34 mouse cellular contexts compared by ENCODE assay signal in the genomic region with DNA sequence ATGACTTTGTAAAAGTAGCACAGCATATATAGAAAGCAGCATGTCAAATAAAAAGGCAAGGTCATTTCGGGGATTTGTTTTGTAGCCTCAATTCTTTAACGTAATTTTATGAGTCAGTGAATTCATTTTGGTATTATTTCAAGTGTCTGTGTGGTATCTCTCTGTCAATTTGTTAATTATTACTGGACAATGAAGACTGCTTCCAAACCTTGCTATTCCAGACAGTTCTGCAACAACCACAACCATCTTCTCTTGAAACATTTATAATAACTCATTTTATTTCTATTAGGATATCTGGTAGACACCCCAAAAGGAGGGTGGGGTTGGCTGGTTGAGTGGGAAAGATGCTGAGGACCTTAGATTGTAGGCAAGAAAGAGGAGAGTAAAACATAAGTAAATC.
"Had no signal": no experiment of that assay in that cellular context is flagged by ENCODE, and none has a peak within 500 bp of the region (broad histone marks: within the 10 kb centered on the region; RNA-seq: fewer than 3 reads in every experiment).

No protein-coding gene starts in this region.

- H3K9ac ChIP-seq: heart, embryonic 12.5 days; heart, embryonic 13.5 days; heart, embryonic 15.5 days; hindbrain, embryonic 12.5 days; hindbrain, embryonic 13.5 days; hindbrain, embryonic 14.5 days; hindbrain, embryonic 15.5 days; intestine, embryonic 15.5 days had no signal

- H3K27me3 ChIP-seq: hindbrain, embryonic 15.5 days had no signal

- H3K4me2 ChIP-seq: heart, embryonic 11.5 days; heart, embryonic 12.5 days; heart, embryonic 13.5 days; heart, embryonic 15.5 days; hindbrain, embryonic 12.5 days; hindbrain, embryonic 13.5 days; hindbrain, embryonic 14.5 days; hindbrain, embryonic 15.5 days; intestine, embryonic 15.5 days had no signal

- DNase-seq: heart, adult 2 months; heart, postnatal 10 days; heart, postnatal 14 days; heart, postnatal 36 days; heart, postnatal 4 days; kidney, adult 11 months; kidney, adult 18-20 months; kidney, adult 8-10 months; kidney, postnatal 10 days; kidney, postnatal 14 days; kidney, postnatal 25 days; kidney, postnatal 36 days; kidney, postnatal 4 days; layer of hippocampus, adult 9-11 months; layer of hippocampus, postnatal 36 days had no signal

- H3K27ac ChIP-seq: heart, adult 2 months; heart, embryonic 10.5 days; heart, embryonic 13.5 days; heart, embryonic 15.5 days; hindbrain, embryonic 10.5 days; hindbrain, embryonic 12.5 days; hindbrain, embryonic 13.5 days; hindbrain, embryonic 14.5 days; hindbrain, embryonic 15.5 days; hindbrain, postnatal 0 days; intestine, embryonic 15.5 days; kidney, postnatal 0 days; layer of hippocampus, adult 2 months; left cerebral cortex, adult 2 months had no signal

- H3K36me3 ChIP-seq: heart, embryonic 10.5 days; heart, embryonic 12.5 days; heart, embryonic 13.5 days; heart, embryonic 15.5 days; hindbrain, embryonic 10.5 days; hindbrain, embryonic 12.5 days; hindbrain, embryonic 13.5 days; hindbrain, embryonic 15.5 days; intestine, embryonic 15.5 days had no signal

- ATAC-seq: hindbrain, embryonic 16.5 days; hindbrain, postnatal 0 days; inflammation-experienced regulatory T-cells, adult 6 months; intestine, embryonic 15.5 days; intestine, embryonic 16.5 days; intestine, postnatal 0 days had no signal

- H3K4me3 ChIP-seq: heart, adult 2 months; heart, embryonic 10.5 days; heart, embryonic 12.5 days; heart, embryonic 13.5 days; heart, embryonic 15.5 days; hindbrain, embryonic 10.5 days; hindbrain, embryonic 12.5 days; hindbrain, embryonic 13.5 days; hindbrain, embryonic 15.5 days; intestine, embryonic 15.5 days; layer of hippocampus, adult 2 months; left cerebral cortex, adult 2 months had no signal

- H3K9me3 ChIP-seq: heart, embryonic 10.5 days; heart, embryonic 12.5 days; heart, embryonic 13.5 days; heart, embryonic 15.5 days; hindbrain, embryonic 10.5 days; hindbrain, embryonic 12.5 days; hindbrain, embryonic 13.5 days; hindbrain, embryonic 15.5 days; intestine, embryonic 15.5 days had no signal
